Mouse (Mus musculus): ENCODE measurements around the gene Armc10. TPM values are rescaled to one million over a fixed set of nuclear protein-coding genes. Genes with fewer than 3 reads are reported as not detected.
"Not testable (repeated sequence)": the region's sequence is repeated elsewhere in the genome, so short reads cannot be mapped to it uniquely, and the experiment has no call there.

Gene Armc10
- total RNA-seq (2015; ENCODE audit: low replicate concordance) (11.0 and 16.7 TPM in 2 replicates), total RNA-seq (2017; ENCODE audit: low replicate concordance) (4.6 and 5.1 TPM in 2 replicates)

DNA sequence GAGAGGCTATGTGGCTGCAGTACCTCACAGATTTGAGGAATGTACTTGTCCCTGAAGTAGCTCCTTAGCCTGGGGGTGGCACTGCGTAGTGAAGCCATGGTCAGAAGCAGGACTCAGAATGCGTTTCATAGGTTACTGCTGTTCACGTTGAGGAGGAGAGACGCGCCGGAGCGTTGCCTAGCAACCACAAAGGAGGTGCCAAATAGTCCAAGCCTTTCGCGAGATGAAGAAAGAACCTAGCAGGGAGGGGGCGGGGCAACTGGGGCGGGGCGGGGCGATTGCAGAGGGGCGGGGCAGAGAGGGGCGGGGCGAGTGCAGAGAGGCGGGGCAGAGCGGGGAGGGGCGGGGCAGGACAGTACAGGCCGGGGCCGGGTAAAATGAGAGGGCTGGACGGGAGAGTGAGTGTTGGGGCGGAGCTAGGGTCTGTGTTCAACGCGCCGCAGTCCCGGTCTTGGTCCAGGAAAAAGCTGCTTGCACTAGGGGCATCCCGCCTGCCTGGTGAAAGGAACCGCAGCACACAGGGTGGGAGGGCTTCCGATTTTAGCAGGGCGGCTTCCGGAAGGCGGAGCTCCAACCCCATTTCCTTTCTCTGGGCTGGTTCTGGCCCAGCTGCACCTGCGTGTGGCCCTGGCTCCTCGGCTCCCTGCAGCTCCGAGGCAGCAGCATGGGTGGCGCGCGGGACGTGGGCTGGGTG lies at the start of gene Armc10, which contains the start of gene Fbxl13:
Gene Armc10, plus strand, starts transcription at position 375 of the 694 bp plus-strand sequence.
Gene Fbxl13, minus strand, starts transcription at position 196 of the 694 bp plus-strand sequence.
- ATAC-seq (replicated peaks; ENCODE audit: low FRiP score, poor library complexity, severe bottlenecking), result peak; percentile 88

GRCm38 (mm10) chr5:21599536-21599935 lies 46.1 kb upstream of the Armc10 start:
- ATAC-seq (replicated peaks; ENCODE audit: low FRiP score, poor library complexity, severe bottlenecking), result not testable (repeated sequence)

DNA sequence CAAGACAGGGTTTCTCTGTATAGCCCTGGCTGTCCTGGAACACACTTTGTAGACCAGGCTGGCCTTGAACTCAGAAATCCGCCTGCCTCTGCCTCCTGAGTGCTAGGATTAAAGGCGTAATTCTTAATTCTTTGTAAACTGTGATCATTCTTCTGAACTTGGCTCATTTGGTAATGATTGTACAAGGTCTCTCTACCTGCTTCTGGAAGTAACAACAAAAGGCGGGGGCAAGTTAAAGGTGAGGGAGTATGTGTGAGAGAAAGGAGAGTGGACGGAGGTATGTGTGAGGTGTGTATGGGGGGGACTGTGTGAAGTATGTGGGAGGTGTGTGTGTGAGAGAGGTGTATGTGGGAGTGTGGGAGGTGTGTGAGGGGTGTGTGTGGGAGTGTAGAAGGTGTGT lies 45.7 kb upstream of the Armc10 start:
- ATAC-seq (replicated peaks; ENCODE audit: low FRiP score, poor library complexity, severe bottlenecking), result no peak

- no peak for ATAC-seq (replicated peaks; ENCODE audit: low FRiP score, poor library complexity, severe bottlenecking)
These were observed 39.7 kb upstream of the Armc10 start for GRCm38 (mm10) chr5:21605936-21606335.

DNA sequence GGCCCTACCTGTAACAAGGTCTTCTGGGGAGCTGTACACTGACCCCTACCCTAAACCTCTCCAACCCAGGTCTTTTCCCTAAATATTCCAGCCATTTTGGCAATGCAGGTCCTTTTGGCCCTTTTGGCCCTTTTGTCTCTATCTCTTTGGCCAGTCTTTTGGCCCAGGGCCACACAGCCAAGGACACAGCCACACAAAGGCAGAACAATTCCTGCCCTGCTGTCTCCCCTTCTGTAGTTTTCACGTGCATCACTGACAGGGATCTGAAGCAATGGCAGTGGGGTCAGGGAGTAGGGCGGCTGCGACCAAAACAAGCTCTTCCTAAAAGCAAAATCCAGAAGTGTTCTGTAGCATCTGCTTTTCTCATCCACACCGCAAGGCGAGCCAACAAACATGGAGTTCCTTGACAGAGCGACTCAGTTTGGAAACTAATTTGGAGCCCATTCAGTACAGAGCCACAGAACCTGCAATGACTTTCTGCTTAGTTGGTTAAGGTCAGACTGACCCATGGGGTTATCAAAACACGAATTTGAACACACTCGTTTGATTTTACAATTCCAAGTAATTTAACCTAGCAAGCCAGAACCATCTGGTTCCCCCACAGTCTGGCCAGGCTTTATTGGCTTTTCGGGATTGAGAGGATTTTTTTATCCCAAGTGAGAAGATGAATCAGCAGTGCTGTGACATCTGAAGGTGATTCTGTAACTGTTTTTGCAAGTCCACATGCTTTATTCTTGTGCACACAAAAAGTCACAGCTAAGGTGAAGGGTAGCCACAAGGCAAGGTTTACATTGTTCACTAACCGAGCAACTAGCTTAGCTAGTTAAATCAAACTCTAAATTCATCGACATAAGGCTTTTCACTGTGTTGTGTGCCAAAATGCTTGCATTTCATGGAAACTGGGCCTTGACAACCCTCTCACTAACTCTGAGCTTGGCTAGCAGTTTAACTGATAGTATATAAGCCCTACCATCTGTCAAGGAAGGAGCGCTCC lies 37.0 kb upstream of the Armc10 start:
- no peak for ATAC-seq (replicated peaks; ENCODE audit: low FRiP score, poor library complexity, severe bottlenecking)

DNA sequence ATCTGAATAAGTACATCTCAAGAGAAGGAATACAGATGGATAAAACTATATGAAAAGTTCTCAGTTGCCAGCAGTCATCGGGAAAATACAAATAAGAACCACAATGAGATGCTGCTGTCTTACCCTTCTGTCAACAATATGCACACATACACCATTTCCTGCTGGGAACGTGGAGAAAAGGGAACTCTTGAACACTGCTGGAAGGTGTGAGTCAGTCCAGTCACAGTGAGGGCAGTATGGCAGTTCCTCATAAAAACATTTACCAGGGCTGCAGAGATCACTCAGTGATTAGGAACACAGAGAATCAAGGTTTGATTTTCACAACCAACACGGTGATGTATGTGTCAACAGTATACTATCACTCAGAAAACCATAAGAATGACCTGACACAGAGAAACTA lies 34.6 kb upstream of the Armc10 start:
- ATAC-seq (replicated peaks; ENCODE audit: low FRiP score, poor library complexity, severe bottlenecking), result no peak

GRCm38 (mm10) chr5:21614299-21614698 lies 31.3 kb upstream of the Armc10 start:
- peak; percentile 82; the same call in 1 of the 2 replicates for ATAC-seq (replicated peaks; ENCODE audit: low FRiP score, poor library complexity, severe bottlenecking)

DNA sequence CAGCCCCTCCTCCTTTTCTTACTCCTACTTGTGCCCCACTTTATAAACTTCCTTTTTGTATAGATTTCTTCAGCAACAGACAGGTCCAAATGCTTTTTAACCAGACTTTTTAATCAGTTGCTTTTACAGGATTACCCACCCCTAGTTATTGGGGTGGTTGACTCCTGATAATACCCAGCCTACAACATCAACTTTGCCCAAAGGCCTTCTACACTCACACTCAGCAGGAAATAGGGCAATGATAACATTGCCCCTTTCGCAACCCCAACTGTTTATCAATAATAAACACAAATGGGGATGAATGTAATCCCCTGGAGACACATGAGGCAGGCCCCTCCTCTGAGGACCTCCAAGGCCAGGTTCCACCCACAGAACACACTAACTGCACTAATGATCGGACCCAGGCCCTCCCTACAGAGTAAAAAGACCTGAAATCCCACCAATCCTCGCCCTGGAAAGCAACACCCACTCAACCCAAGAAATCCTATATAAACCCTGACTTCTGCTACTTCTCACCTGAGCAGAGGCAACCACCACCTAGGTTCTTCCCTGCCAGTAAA lies 29.1 kb upstream of the Armc10 start:
- ATAC-seq (replicated peaks; ENCODE audit: low FRiP score, poor library complexity, severe bottlenecking), result no peak

DNA sequence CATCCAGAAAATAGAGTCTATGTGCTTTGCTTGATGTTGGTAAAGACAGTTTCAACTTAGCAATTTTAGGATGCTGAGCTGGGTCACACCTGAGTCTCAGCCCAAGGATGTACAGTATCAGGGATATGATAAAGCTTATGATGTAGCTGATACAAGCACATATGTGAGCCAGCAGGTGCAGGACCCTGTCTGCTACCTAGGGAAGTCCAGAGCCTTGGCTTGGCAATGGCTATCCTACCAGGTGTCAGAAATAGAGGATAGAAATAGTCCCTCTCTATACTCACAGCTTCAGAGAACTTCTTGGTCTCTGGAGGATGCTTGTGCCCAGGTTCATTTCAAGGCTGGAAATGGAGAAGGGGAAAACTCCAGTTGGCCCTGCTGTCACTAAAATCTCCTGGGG lies 19.7 kb upstream of the Armc10 start:
- no peak for ATAC-seq (replicated peaks; ENCODE audit: low FRiP score, poor library complexity, severe bottlenecking)

DNA sequence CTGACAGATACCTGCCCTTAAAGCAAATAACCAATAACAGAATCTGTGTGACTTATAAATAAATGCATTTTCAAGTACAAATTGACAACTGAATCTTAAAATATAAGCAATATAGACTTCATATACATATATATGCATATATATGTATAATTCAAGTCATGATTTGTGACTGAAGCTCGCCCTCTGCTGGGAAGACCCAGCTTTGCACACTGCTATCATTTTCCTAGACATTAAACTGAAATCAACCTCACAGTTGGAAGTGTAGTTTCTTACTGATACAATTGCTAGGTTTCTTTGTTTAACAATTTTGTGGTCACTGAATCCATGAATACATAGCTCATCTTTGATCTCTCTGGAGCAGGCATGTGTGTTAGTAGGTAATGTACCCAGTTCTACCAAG lies 4.7 kb upstream of the Armc10 start:
- ATAC-seq (replicated peaks; ENCODE audit: low FRiP score, poor library complexity, severe bottlenecking), result no peak

GRCm38 (mm10) chr5:21643606-21644005 lies 2.0 kb upstream of the Armc10 start:
- no peak for ATAC-seq (replicated peaks; ENCODE audit: low FRiP score, poor library complexity, severe bottlenecking)

DNA sequence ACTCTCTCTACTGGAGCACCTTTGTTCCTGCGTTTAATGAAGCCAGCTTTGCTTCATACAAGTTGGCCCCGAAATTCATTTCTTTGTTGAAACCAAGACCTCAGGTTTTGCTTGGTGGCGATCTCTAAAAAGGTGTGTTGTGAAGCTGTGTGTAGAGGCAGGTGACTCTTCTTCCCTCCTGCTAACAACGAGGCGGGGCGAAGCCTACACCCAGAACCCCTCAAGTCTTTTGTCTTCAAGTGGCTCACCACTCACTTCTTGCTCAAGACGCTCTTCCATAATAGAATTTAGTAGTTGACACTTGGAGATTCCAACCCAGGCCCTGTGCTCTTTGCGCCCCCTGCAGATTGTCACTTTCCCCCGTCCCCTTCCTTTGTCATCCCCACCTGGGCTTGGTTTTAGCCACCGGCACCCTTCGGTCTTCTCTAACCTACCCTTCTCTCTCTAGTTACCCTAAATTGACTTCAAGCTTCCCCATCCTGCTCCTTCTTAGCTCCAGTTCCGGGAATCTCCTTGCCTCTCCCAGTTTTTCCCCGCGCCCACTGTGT lies 648 bp upstream of the Armc10 start:
- ATAC-seq (replicated peaks; ENCODE audit: low FRiP score, poor library complexity, severe bottlenecking), result no peak

DNA sequence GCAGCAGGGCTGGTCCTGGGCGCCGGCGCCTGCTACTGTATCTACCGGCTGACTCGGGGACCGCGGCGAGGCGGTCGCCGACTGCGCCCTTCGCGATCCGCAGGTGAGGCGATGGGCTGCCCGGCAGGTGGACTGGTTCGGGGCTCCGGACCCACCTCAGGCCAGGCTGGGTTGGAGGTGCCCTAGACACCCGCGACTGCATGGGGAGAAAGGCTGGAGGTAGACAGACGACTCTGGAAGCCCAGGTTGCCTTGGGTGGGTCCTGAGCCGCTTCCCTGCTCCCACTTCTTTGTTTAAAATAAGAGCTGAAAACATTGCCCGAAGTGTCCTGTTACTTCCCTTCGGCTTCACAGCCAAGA lies 499 bp downstream of the Armc10 start:
- no peak for ATAC-seq (replicated peaks; ENCODE audit: low FRiP score, poor library complexity, severe bottlenecking)

- ATAC-seq (replicated peaks; ENCODE audit: low FRiP score, poor library complexity, severe bottlenecking), result no peak
These were observed 5.1 kb downstream of the Armc10 start for GRCm38 (mm10) chr5:21650736-21651135.

DNA sequence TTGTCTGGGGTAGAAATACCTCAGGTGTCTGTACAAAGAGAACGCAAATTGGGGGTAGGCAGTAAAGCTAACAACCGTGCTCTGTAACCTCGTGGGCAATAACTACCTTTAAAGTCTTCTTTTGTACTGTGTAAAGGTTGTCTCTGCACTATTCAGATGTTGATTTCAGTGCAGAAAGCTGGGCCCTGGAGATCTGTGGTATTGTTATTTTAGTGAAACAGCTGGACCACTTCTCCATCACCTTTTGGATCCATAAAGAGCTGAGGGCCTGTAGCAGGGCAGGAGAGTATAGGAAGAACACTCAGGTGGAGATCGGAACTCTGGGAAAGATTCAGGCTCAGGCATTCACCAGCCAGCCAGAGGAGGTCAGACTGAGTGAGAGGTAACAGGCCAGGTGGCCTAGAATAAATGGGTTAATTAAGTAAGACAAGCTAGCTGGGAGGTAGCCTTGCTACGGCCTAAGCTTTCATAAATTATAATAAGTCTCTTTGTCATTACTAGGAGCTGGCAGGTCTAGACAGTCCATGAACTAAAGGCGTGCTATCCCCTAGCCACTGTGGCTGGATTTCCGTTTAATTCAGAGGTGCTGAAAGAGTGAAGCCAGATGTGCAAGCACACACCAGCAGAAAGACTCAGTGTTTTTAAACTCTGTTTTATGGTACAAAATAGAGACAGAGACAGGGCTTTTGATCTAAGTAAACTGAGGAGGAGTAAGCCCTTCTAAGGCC lies 6.4 kb downstream of the Armc10 start:
- ATAC-seq (replicated peaks; ENCODE audit: low FRiP score, poor library complexity, severe bottlenecking), result no peak

DNA sequence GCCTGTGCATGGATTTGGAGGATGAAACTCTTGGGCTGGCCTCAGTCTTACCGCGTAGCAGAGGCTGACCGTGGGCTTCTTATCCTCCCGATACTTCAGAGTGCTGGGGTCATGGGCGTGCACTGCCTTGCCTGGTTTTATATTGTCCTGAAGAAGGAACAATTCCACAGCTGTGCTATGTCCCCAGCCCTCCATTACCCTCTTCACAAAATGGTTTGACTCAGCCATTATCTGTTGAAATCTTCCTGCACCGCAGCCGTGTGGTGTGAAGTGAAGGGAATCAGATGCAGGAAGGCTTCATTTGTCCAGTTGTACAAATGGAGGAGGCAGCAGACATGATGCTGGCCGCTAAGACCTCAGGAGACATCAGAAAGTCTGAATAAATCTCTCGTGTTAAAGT lies 11.3 kb downstream of the Armc10 start:
- no peak for ATAC-seq (replicated peaks; ENCODE audit: low FRiP score, poor library complexity, severe bottlenecking)

GRCm38 (mm10) chr5:21658038-21658437 lies 12.4 kb downstream of the Armc10 start:
- no peak for ATAC-seq (replicated peaks; ENCODE audit: low FRiP score, poor library complexity, severe bottlenecking)

GRCm38 (mm10) chr5:21658623-21659395 lies 13.2 kb downstream of the Armc10 start:
- peak; percentile 70 for ATAC-seq (replicated peaks; ENCODE audit: low FRiP score, poor library complexity, severe bottlenecking)

DNA sequence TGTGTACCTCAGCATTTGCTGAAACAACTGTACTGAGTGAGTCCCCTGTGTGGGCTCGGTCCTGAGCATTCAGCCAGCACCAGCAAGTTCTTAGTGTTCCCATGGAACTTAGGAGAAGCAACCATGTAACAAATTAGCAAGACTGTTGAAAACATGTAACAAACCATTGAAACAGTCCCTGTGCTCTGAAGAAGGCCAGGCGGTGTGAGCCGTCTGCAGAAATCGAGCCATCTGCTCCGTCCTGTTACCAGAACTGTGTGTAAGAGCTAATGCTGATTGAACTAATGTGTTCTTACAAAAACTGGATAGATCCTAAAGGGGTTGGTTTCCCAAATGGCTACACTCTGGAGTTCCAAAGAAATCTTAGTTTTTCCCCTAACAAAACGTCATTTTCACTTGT lies 15.2 kb downstream of the Armc10 start:
- ATAC-seq (replicated peaks; ENCODE audit: low FRiP score, poor library complexity, severe bottlenecking), result no peak
